Mouse (Mus musculus) CH12.LX (cell line): ENCODE data around the gene Gbx2. TPM values are rescaled to one million over a fixed set of nuclear protein-coding genes. Genes with fewer than 3 reads are reported as not detected.

ENCODE experiments used
- DNase-seq: peaks from one replicate; pipeline ENCODE4 v3.0.0-alpha.2; 2013; ENCODE audit errors: extremely low read depth
- H3K27ac ChIP-seq: 2 replicates; pipeline ENCODE4 v1.5.1; 2012; ENCODE audit warnings: low read depth, mild to moderate bottlenecking, control low read depth, moderate library complexity; ENCODE audit not compliant: insufficient read depth
- H3K27me3 ChIP-seq: replicated peaks from 2 replicates; pipeline ENCODE3; 2012; ENCODE audit warnings: inconsistent platforms
- H3K36me3 ChIP-seq, 2 experiments: replicated peaks in 1 of 2; 2 replicates each; pipeline versions ENCODE3 to v1.6.1; 2012; ENCODE audit warnings: inconsistent platforms in 1 of 2, low read length in 1 of 2, mild to moderate bottlenecking in 1 of 2, mixed read lengths in 1 of 2, moderate library complexity in 1 of 2; ENCODE audit not compliant: control insufficient read depth in 1 of 2, insufficient read depth in 1 of 2
- H3K4me1 ChIP-seq, 2 experiments: 2 replicates each; pipeline ENCODE4 v1.6.1; 2012; ENCODE audit warnings: inconsistent platforms in 1 of 2, moderate library complexity in 1 of 2; ENCODE audit not compliant: insufficient read depth in 2 of 2, control insufficient read depth in 1 of 2
- H3K4me2 ChIP-seq: 2 replicates; pipeline ENCODE4 v1.6.1; 2012; ENCODE audit warnings: low read depth, mild to moderate bottlenecking, control low read depth; ENCODE audit not compliant: poor library complexity, insufficient read depth, severe bottlenecking
- H3K4me3 ChIP-seq, 3 experiments: fragments of 150-350 bp in 1 of 3; sonication (generic) in 1 of 3; replicated peaks in 1 of 3; 2 replicates each; pipeline versions ENCODE3 to v1.5.1; 2011 to 2012; ENCODE audit warnings: low read depth in 2 of 3, low read length in 2 of 3, mild to moderate bottlenecking in 2 of 3, moderate library complexity in 2 of 3, control low read depth in 1 of 3, improper control_type of control experiment in 1 of 3, inconsistent platforms in 1 of 3, mixed read lengths in 1 of 3; ENCODE audit not compliant: poor library complexity in 1 of 3
- H3K79me2 ChIP-seq: replicated peaks from 2 replicates; pipeline ENCODE4 v1.6.1; 2012; ENCODE audit warnings: mild to moderate bottlenecking, moderate library complexity; ENCODE audit not compliant: control insufficient read depth, poor library complexity, insufficient read depth, severe bottlenecking; ENCODE audit errors: extremely low read depth
- H3K9ac ChIP-seq: 2 replicates; pipeline ENCODE4 v1.6.1; 2012; ENCODE audit warnings: low read depth, mild to moderate bottlenecking, control low read depth, moderate library complexity; ENCODE audit not compliant: insufficient read depth
- H3K9me3 ChIP-seq: replicated peaks from 2 replicates; pipeline ENCODE3; 2012; ENCODE audit warnings: low read length, inconsistent platforms, mixed read lengths
- CHD1 ChIP-seq: IDR thresholded peaks from 2 replicates; pipeline ENCODE4 v1.6.1; 2012; ENCODE audit warnings: low read depth, low read length, improper control_type of control experiment, inconsistent platforms
- CHD2 ChIP-seq: IDR thresholded peaks from 2 replicates; pipeline ENCODE4 v1.6.1; 2011; ENCODE audit warnings: low read length, improper control_type of control experiment
- ELF1 ChIP-seq: IDR thresholded peaks from 2 replicates; pipeline ENCODE4 v1.6.1; 2014; ENCODE audit warnings: low read depth, mild to moderate bottlenecking, inconsistent platforms, low read length, improper control_type of control experiment
- EP300 ChIP-seq: IDR thresholded peaks from 2 replicates; pipeline ENCODE4 v1.6.1; 2011; ENCODE audit warnings: low read length, improper control_type of control experiment
- GABPA ChIP-seq: IDR thresholded peaks from 2 replicates; pipeline ENCODE4 v1.6.1; 2012; ENCODE audit warnings: low read depth, low read length, improper control_type of control experiment, inconsistent platforms; ENCODE audit not compliant: insufficient replicate concordance
- HCFC1 ChIP-seq: IDR thresholded peaks from 2 replicates; pipeline ENCODE4 v1.6.1; 2012; ENCODE audit warnings: low read depth, mild to moderate bottlenecking, inconsistent platforms, low read length, improper control_type of control experiment
- IRF4 ChIP-seq: IDR thresholded peaks from 2 replicates; pipeline ENCODE4 v1.6.1; 2014; ENCODE audit warnings: low read depth, mild to moderate bottlenecking, inconsistent platforms, low read length, improper control_type of control experiment
- JUND ChIP-seq: conservative IDR thresholded peaks from 2 replicates; pipeline ENCODE4 v1.6.1; 2011; ENCODE audit warnings: low read depth, low read length, improper control_type of control experiment
- KAT2A ChIP-seq: IDR thresholded peaks from 2 replicates; pipeline ENCODE4 v1.6.1; 2012; ENCODE audit warnings: low read length, improper control_type of control experiment, inconsistent platforms; ENCODE audit not compliant: insufficient replicate concordance
- MAFK ChIP-seq: IDR thresholded peaks from 2 replicates; pipeline ENCODE4 v1.6.1; 2011; ENCODE audit warnings: low read length, improper control_type of control experiment; ENCODE audit not compliant: insufficient replicate concordance
- MAX ChIP-seq: IDR thresholded peaks from 2 replicates; pipeline ENCODE4 v1.6.1; 2011; ENCODE audit warnings: low read length, improper control_type of control experiment
- MXI1 ChIP-seq: IDR thresholded peaks from 2 replicates; pipeline ENCODE4 v1.6.1; 2011; ENCODE audit warnings: mild to moderate bottlenecking, low read depth, low read length, improper control_type of control experiment
- MYC ChIP-seq: IDR thresholded peaks from 2 replicates; pipeline ENCODE4 v1.6.1; 2011; ENCODE audit warnings: low read depth, mild to moderate bottlenecking, improper control_type of control experiment, low read length
- POLR2AphosphoS2 ChIP-seq: IDR thresholded peaks from 2 replicates; pipeline ENCODE4 v1.6.1; 2011; ENCODE audit warnings: low read depth, low read length, improper control_type of control experiment
- RAD21 ChIP-seq: IDR thresholded peaks from 2 replicates; pipeline ENCODE4 v1.6.1; 2011; ENCODE audit warnings: low read depth, mild to moderate bottlenecking, low read length, improper control_type of control experiment, moderate library complexity
- RCOR1 ChIP-seq: conservative IDR thresholded peaks from 2 replicates; pipeline ENCODE4 v1.6.1; 2012; ENCODE audit warnings: low read depth, mild to moderate bottlenecking, inconsistent platforms, low read length, improper control_type of control experiment
- SIN3A ChIP-seq: IDR thresholded peaks from 2 replicates; pipeline ENCODE4 v1.6.1; 2012; ENCODE audit warnings: low read length, improper control_type of control experiment, inconsistent platforms
- SMC3 ChIP-seq: IDR thresholded peaks from 2 replicates; pipeline ENCODE4 v1.6.1; 2011; ENCODE audit warnings: low read depth, low read length, improper control_type of control experiment
- TBP ChIP-seq: conservative IDR thresholded peaks from 2 replicates; pipeline ENCODE4 v1.6.1; 2011; ENCODE audit warnings: low read depth, low read length, improper control_type of control experiment
- TCF12 ChIP-seq: IDR thresholded peaks from 2 replicates; pipeline ENCODE4 v1.6.1; 2014; ENCODE audit warnings: low read depth, mild to moderate bottlenecking, inconsistent platforms, low read length, improper control_type of control experiment
- ZC3H11A ChIP-seq: IDR thresholded peaks from 2 replicates; pipeline ENCODE4 v1.6.1; 2012; ENCODE audit warnings: low read depth, mild to moderate bottlenecking, inconsistent platforms, low read length, improper control_type of control experiment
- ZNF384 ChIP-seq: IDR thresholded peaks from 2 replicates; pipeline ENCODE4 v1.6.1; 2012; ENCODE audit warnings: low read depth, low read length, improper control_type of control experiment, inconsistent platforms
- dilution Hi-C: fragments of 300-500 bp; cut with MboI; formaldehyde crosslinking; loops from 2 replicates; pipeline ENCODE4 v1.14.3; 2020; ENCODE audit warnings: low sequenced_read_pairs; ENCODE audit not compliant: extremely low pct_unique_long_range_greater_than_20kb, extremely low pct_ligation_motif_present
- in situ Hi-C: fragments of 300-500 bp; cut with MboI; formaldehyde crosslinking; loops from 3 replicates; pipeline ENCODE4 v1.14.3; 2019; ENCODE audit warnings: low sequenced_read_pairs, low pct_ligation_motif_present, low pct_unique_long_range_greater_than_20kb, mixed read lengths
- polyA plus RNA-seq: library from polyadenylated mRNA; unstranded; fragments of >175 nt; gene quantifications from 2 replicates; pipeline ENCODE4 v1.2.1, GENCODE M21; 2012; ENCODE audit warnings: low read depth; ENCODE audit not compliant: insufficient read length
- total RNA-seq, 2 experiments: library from RNA; depleted of rRNA; stranded (reverse); fragments of 300-350 nt in 1 of 2; fragments of >200 nt in 1 of 2; gene quantifications; 2 replicates each; pipeline ENCODE4 v1.2.3; 2012 to 2014

Gene Gbx2
- total and polyA plus RNA-seq, 3 experiments: not detected

DNA sequence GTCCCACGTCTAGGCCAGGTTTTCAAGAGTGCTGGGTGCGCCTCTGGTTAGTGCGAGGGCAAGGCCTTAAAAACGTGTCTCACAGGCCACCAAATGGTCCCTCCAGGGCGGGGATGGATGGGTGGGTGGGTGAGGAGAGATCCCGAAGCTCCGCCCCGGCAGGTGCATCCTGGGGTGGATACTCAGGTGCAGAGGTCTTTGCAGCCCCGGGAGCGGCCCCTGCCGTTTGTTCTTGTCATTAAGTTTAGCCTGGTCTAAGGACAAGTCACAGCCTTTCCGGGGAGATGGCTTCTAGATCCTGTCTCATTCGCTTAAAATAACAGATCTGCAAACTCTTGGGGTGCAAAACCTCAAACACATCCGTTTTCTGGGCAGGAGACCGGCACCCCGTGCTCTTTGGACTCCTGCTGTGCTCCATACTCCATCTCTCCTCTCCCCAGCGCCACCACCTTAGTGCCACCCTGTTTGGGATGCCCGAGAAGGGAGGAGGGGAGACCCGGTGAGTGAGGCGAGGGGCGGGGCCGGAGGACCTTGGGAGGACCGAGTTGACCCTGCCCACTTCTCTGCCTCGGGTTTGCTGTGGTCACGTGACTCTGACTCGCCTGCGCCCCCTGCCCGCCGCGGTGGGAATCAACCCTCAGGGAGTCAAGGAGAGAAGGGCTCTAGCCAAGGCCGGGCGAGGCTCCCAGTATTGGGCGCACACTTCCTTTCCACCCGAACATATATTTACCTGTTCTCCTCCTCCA, 9.2 kb upstream of the Gbx2 start:
- in situ Hi-C loops: no loop called here

DNA sequence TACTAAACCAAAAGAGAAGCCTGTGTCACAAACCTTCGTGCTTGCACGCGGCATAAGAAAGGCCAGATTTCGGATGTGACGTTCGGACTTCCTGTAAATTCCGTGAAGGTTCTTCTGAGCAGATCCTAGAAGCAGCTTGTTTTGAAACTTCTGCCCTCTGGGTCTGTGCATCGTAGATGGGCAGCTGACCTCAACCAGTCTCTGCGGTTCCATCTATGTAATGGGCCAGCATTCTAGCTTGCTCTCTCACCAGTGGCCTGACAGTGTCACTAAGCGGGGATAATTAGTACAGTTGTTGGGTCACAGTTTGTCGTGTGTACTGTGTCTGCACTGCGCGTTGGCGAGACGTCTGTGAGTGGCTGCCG, 8.6 kb upstream of the Gbx2 start:
- TF ChIP-seq CHD1: no peak
- TF ChIP-seq MAX: no peak
- TF ChIP-seq KAT2A: no peak
- no peak for TF ChIP-seq SIN3A
- no peak for TF ChIP-seq ELF1
- no peak for TF ChIP-seq HCFC1
- TF ChIP-seq MXI1: no peak
- TF ChIP-seq GABPA: no peak
- no peak for TF ChIP-seq TBP
- TF ChIP-seq ZC3H11A: no peak
- TF ChIP-seq POLR2AphosphoS2: no peak
- TF ChIP-seq IRF4: no peak
- no peak for TF ChIP-seq EP300
- no peak for TF ChIP-seq TCF12
- no peak for TF ChIP-seq ZNF384
- peaks cover 72% of the 10 kb centered on the region for H3K9me3 ChIP-seq
- H3K79me2 ChIP-seq: no peaks in the 10 kb centered on the region
- H3K4me1 ChIP-seq: no peaks in the 10 kb centered on the region
- H3K36me3 ChIP-seq: no peaks in the 10 kb centered on the region
- no peak overlapping the region for H3K27ac ChIP-seq
- no peak overlapping the region for H3K9ac ChIP-seq
- H3K4me3 ChIP-seq: no peak overlapping the region
- dilution Hi-C loops: no loop called here
- H3K4me2 ChIP-seq: no peak overlapping the region
- no peak for DNase-seq
- no peaks in the 10 kb centered on the region for H3K27me3 ChIP-seq
- in situ Hi-C loops: no loop called here

More for the DNA sequence above, 9.2 kb upstream of the Gbx2 start:
- Histone ChIP-seq H3K4me2 (no peak overlapping the region), H3K9ac (no peak overlapping the region), H3K9me3 (peaks cover 76% of the 10 kb centered on the region), H3K27ac (no peak overlapping the region), H3K79me2 (no peaks in the 10 kb centered on the region), H3K4me1 (no peaks in the 10 kb centered on the region), H3K36me3 (no peaks in the 10 kb centered on the region), H3K4me3 (no peak overlapping the region), H3K27me3 (no peaks in the 10 kb centered on the region)
- dilution Hi-C loops: no loop called here
- TF ChIP-seq RCOR1: no peak
- no peak for TF ChIP-seq TCF12
- no peak for TF ChIP-seq MYC
- TF ChIP-seq HCFC1: no peak
- TF ChIP-seq SMC3: no peak
- TF ChIP-seq EP300: no peak
- TF ChIP-seq ZNF384: no peak
- TF ChIP-seq MAFK: no peak
- TF ChIP-seq JUND: no peak
- TF ChIP-seq CHD2: no peak
- TF ChIP-seq MAX: no peak
- TF ChIP-seq RAD21: no peak
- no peak for TF ChIP-seq MXI1
- no peak for TF ChIP-seq CHD1
- DNase-seq: no peak
